11 mouse cellular contexts compared by ENCODE assay signal in the genomic region with DNA sequence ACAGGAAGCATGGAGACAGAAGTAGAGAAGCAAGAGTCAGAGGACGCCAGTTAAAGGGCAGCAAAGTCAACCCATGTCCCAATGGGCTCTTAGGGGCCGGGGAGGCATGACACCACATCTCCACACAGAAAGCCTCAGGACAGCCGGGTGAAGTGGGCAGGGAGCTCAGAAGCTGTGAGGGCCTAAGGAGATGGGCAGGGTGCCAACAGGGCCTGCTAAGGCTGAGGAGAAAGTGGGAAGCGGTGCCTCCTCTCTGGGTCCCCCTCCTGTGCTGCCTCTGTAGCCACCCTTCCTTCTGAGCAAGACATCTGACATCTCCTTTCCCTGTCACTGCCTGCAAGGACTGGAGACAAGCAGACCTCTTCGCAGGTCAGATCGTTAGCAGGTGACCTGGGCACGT. TPM values are rescaled to one million over a fixed set of nuclear protein-coding genes. Genes with fewer than 3 reads are reported as not detected.
A peak's percentile ranks its signal among the peaks of the same experiment; 100 is the strongest.
DNase-seq lines count a peak whose midpoint lies in the region; ATAC-seq lines count a peak whose summit lies in the region.
"Had no signal": no experiment of that assay in that cellular context is flagged by ENCODE, and none has a peak within 500 bp of the region (broad histone marks: within the 10 kb centered on the region; RNA-seq: fewer than 3 reads in every experiment).

No protein-coding gene starts in this region.

- intact Hi-C loops in heart, postnatal 14 days (cut with DNase I): no loop called here

- no peaks in the 10 kb centered on the region for H3K27me3 ChIP-seq in heart, embryonic 12.5 days (replicated peaks)
- H3K27me3 ChIP-seq in kidney, embryonic 16.5 days (ENCODE audit: insufficient read depth, low read length): no peaks in the 10 kb centered on the region
- H3K27me3 ChIP-seq: liver, embryonic 13.5 days had no signal

- H3K27ac ChIP-seq in heart, embryonic 12.5 days (ENCODE audit: poor library complexity, severe bottlenecking): peak overlapping the region; percentile 42; the same call in 1 of the 2 replicates
- H3K27ac ChIP-seq in kidney, embryonic 16.5 days (ENCODE audit: low read length): no peak overlapping the region
- H3K27ac ChIP-seq: liver, embryonic 13.5 days had no signal

- H3K4me2 ChIP-seq in heart, embryonic 12.5 days: no peak overlapping the region
- no peak overlapping the region for H3K4me2 ChIP-seq in kidney, embryonic 16.5 days (replicated peaks; ENCODE audit: low read depth, low read length)
- H3K4me2 ChIP-seq: liver, embryonic 13.5 days had no signal

- H3K9ac ChIP-seq in heart, embryonic 12.5 days: 0 out of 2 replicates have a peak overlapping the region, but pooled peaks have one; percentile 7
- H3K9ac ChIP-seq in kidney, embryonic 16.5 days (replicated peaks; ENCODE audit: low read length): no peak overlapping the region
- H3K9ac ChIP-seq: liver, embryonic 13.5 days had no signal

- no peaks in the 10 kb centered on the region for H3K9me3 ChIP-seq in heart, embryonic 12.5 days (replicated peaks)
- H3K9me3 ChIP-seq in kidney, embryonic 16.5 days (ENCODE audit: low read length): no peaks in the 10 kb centered on the region
- H3K9me3 ChIP-seq: liver, embryonic 13.5 days had no signal

- 54% methylated on average over 7 of the region's 7 CpGs for WGBS in heart, embryonic 12.5 days
- WGBS in kidney, embryonic 16.5 days: 60% methylated on average over 7 of the region's 7 CpGs

- peaks cover 74% of the 10 kb centered on the region for H3K4me1 ChIP-seq in heart, embryonic 12.5 days (replicated peaks)
- peaks cover 54% of the 10 kb centered on the region for H3K4me1 ChIP-seq in kidney, embryonic 16.5 days (ENCODE audit: insufficient read depth, low read length)

- ATAC-seq in heart, embryonic 12.5 days (ENCODE audit: insufficient number of reproducible peaks, low FRiP score): no peak
- ATAC-seq in kidney, embryonic 16.5 days (ENCODE audit: low FRiP score, low TSS enrichment): no peak

- DNase-seq in adrenal gland, postnatal 14 days: peak; percentile 49
- DNase-seq in adrenal gland, postnatal 4 days (ENCODE audit: low spot score in 2 of 2): no peak
- DNase-seq in heart, postnatal 14 days: no peak
- peak; percentile 53 to 66 for DNase-seq in kidney, postnatal 4 days
- peak; percentile 69 for DNase-seq in retina, postnatal 1 day
- DNase-seq in retina, embryonic 14.5 days (ENCODE audit: low spot score): no peak
- DNase-seq: kidney, postnatal 14 days; liver, embryonic 13.5 days had no signal

- H3K4me3 ChIP-seq in heart, embryonic 12.5 days: no peak overlapping the region
- H3K4me3 ChIP-seq in kidney, embryonic 16.5 days (ENCODE audit: low read length): no peak overlapping the region
- H3K4me3 ChIP-seq: erythroblast, embryonic 14.5 days; liver, embryonic 13.5 days had no signal

- no peaks in the 10 kb centered on the region for H3K36me3 ChIP-seq in heart, embryonic 12.5 days
- no peaks in the 10 kb centered on the region for H3K36me3 ChIP-seq in kidney, embryonic 16.5 days (ENCODE audit: insufficient read depth, low read length)
- H3K36me3 ChIP-seq: liver, embryonic 13.5 days had no signal

RNA-seq across cellular contexts. Expression of a gene that starts 46.4 kb away (rescaled TPM):
- total RNA-seq in adrenal gland, postnatal 14 days (2021): 31.5 and 31.7 TPM in 2 replicates
- total RNA-seq in adrenal gland, postnatal 4 days (2021): 10 to 100 TPM; 43.9 to 45.8 TPM
- polyA plus RNA-seq in heart, embryonic 12.5 days (2016; fragmentation: Nextera tagmentation; extraction: Ambion mirVana): 2.0 and 2.7 TPM in 2 replicates
- total RNA-seq in heart, postnatal 14 days (2021): 10 to 100 TPM; 27.6 to 28.0 TPM
- polyA plus RNA-seq in kidney, embryonic 16.5 days (2015; fragmentation: Nextera tagmentation; extraction: Ambion mirVana): 2.4 and 3.1 TPM in 2 replicates

RNA-seq across cellular contexts. Expression of a gene that starts 46.7 kb away (rescaled TPM):
- 92.3 and 93.2 TPM in 2 replicates for total RNA-seq in adrenal gland, postnatal 14 days (2021)
- 100 to 1,000 TPM; 100 to 103 TPM for total RNA-seq in adrenal gland, postnatal 4 days (2021)
- polyA plus RNA-seq in heart, embryonic 12.5 days (2016; fragmentation: Nextera tagmentation; extraction: Ambion mirVana): 83.1 and 83.3 TPM in 2 replicates
- 10 to 100 TPM; 75.6 to 78.4 TPM for total RNA-seq in heart, postnatal 14 days (2021)
- 89.1 and 92.4 TPM in 2 replicates for polyA plus RNA-seq in kidney, embryonic 16.5 days (2015; fragmentation: Nextera tagmentation; extraction: Ambion mirVana)

RNA-seq across cellular contexts. Expression of a gene that starts 49.4 kb away (rescaled TPM):
- total RNA-seq in adrenal gland, postnatal 14 days (2021): 21.6 and 23.0 TPM in 2 replicates
- 10 to 100 TPM; 29.6 to 29.9 TPM for total RNA-seq in adrenal gland, postnatal 4 days (2021)
- 5.9 and 6.0 TPM in 2 replicates for polyA plus RNA-seq in heart, embryonic 12.5 days (2016; fragmentation: Nextera tagmentation; extraction: Ambion mirVana)
- 10 to 100 TPM; 33.2 to 35.2 TPM for total RNA-seq in heart, postnatal 14 days (2021)
- 5.3 and 6.8 TPM in 2 replicates for polyA plus RNA-seq in kidney, embryonic 16.5 days (2015; fragmentation: Nextera tagmentation; extraction: Ambion mirVana)

Comparison
In these comparisons a context has a peak if more than half of its experiments do, and no peak if none do; other contexts are left out.
1. DNase-seq: peak in adrenal gland, postnatal 14 days (single experiment), kidney, postnatal 4 days (2 of 2) and retina, postnatal 1 day (single experiment); none in adrenal gland, postnatal 4 days (0 of 2), heart, postnatal 14 days (0 of 2) and retina, embryonic 14.5 days (single experiment).